Mouse (Mus musculus) adrenal gland, adult 2 months (tissue): Measurements from ENCODE around the gene Mas1. TPM values are rescaled to one million over a fixed set of nuclear protein-coding genes. Genes with fewer than 3 reads are reported as not detected.
A peak's percentile ranks its signal among the peaks of the same experiment; 100 is the strongest.

ENCODE experiments used
- DNase-seq: peaks from one replicate; pipeline ENCODE4 v3.0.0; 2021
- polyA plus RNA-seq: library from polyadenylated mRNA; depleted of rRNA; stranded (reverse); fragments of >200 nt; gene quantifications from 2 replicates; pipeline ENCODE4 v1.2.3, GENCODE M21; 2012
- total RNA-seq, 2 experiments: library from RNA; stranded (reverse); gene quantifications; 2 replicates each; pipeline ENCODE4 v1.2.3; 2021

The Mas1 gene
- total and polyA plus RNA-seq, 3 experiments = not detected

DNA sequence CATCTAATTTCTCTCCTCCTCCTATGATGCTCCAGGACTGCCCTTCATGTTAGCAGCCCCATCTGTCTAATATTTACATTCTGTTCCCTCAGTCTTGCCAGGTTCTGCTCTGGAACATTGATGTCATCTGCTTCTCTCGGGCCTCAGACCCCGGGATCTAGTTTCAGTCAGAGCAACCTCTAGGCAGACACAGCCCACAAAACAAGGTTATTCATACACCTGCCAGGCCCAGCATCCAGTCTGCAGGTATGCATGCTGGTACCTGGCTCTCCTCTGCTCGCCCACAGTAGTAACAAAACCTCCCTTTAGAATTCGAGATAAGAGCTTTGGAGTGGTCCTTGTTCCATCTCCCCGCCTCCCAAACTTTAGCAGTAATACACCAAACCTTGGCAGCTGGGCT lies 37.6 kb downstream of the Mas1 start:
- no peak for DNase-seq

DNA sequence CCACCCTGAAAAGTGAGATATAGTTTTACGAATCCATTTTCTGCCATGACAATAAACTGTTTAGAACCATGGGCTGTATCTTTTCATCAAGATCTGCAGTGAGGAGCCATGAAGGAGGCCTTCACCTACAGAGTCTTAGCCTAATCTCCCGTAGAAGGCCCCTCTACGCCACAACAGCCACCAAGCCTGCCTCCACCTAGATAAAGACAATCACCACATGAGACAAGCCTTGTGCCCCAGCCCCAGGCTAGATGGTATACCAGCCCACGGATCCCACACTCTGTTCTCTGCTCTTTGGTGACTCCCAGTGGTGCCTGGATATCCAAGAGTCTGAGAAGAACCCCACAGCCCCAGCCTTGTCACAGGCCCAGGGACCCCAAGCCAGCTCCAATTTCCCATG lies 52.1 kb downstream of the Mas1 start:
- no peak for DNase-seq

DNA sequence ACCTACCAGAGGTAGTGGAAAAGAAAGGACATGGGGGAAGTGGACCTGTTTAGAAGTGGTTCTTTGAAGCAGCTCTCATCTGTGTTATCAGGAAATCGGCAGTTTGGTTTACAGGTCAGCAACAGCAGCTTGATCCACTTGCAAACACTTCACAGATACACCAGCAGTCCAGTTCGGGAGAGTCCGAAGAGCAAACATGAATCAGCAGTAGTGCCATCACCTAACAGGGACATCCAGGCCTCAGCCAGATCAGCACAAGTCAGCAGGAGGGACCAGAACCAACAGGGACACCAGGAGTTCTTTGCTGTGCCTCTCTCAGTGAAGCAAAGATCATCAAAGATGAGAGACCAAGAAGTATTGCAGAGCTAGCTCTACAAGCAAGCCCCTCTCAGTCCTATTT lies 53.4 kb downstream of the Mas1 start:
- no peak for DNase-seq

DNA sequence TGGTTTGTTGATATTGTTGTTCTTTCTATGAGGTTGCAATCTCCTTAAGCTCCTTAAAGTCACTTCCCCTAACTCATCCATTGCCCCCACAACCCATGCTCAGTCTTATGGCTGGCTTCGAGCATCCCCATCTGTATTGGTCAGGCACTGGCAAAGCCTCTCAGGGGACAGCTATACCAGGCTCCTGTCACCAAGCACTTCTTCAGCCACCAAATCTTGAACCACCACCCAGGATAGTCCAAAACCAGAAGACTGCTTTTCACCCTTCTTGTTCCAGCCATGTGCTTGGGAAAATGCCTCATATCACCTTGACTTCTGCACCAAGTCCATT lies 57.0 kb downstream of the Mas1 start:
- DNase-seq = no peak

DNA sequence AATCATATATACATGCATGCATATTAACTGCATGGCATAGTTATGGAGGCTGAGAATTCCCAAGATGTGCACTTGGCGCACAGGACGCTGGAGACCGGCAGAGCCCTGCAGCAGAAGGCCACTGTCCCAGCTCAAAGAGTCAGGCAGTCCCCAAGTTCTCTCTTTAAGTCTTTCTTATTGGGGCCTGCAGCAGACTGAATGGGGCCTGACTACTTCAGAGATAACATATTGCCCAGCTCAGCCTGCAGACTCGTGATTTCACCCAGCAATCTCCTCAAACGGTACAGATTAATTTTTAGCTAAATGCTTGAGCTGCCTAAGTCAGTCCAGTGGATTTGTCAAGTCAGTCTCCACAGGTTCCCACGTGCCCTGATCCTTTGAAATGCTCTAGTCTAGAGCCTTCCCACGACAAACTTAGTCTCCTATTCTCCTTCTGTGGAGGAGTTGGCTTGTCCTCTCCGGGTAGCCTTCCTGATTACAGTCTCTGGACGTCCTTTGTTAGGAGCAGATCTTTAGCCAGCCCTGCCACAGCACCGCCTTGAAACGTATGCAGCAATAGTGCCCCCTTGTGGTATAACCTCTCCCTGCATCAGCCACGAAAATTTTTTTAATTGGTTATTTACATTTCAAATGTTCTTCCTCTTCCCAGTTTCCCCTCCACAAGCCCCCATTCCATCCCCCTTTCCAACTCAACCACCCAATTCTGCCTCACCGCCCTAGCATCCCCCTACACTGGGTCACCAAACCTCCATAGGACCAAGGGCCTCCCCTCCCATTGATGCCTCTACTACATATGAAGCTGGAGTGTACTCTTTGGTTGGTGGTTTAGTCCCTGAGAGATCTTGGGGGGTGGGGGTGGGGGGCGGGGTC lies 57.6 kb downstream of the Mas1 start:
- DNase-seq = peak; percentile 77

DNA sequence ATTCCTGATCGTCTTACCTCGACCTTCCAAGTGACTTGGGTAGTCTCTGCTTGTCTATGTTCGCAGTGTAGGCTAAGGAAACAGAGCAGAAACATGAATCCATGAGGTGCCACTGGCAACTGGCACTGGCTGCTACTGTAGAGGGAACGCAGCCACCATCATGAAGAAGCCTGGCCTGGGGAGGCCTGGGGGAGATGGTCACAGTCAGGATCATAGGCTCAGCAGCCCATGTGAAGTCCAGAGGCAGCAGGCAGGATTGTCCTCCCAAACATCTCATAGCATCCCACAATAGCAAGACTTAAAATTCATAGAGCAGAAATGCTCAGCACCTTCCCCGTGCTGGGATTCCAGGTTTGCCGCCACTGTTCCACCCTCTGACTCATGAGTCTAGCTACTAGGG lies 59.1 kb downstream of the Mas1 start:
- DNase-seq = no peak

DNA sequence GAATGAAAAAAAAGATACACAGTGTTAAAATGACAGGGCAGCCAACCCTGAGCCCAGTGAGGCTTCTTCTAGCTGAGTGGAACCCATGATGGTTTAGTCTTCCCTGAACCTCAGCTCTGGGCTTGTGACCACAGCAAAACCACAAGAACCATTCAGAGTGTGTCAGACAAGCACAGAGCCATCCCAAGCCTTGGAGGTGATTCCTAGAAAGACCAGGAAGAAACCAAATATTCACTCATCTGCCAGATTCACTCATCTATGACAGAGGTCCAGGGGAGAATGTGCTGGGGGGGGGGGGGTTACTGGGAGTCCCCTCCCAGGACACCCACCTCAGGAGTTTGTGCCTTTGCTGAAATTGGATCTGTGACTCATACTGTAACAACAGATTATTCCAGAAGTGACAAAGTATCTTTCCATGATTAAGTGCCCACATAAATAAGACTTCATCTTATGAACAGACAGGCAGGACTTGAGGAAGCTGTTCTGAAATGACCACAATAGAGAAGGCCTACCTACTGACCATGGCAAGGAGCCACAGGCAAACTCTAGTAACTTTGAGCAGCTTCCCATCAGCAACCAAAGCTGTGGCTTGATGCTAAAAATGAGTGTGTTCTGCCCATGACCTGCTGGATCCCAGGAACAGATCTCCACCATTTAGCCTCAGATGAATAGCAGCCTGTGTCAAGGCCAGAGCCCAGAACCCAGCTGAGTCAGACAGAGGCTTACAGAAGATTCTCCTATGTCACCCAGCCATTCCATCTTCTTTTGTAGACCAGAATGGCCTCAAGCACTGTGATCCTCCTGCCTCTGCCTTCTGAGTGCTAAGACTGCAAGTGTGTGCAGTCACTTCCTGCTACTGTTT lies 63.1 kb downstream of the Mas1 start:
- peak; percentile 71 for DNase-seq

DNA sequence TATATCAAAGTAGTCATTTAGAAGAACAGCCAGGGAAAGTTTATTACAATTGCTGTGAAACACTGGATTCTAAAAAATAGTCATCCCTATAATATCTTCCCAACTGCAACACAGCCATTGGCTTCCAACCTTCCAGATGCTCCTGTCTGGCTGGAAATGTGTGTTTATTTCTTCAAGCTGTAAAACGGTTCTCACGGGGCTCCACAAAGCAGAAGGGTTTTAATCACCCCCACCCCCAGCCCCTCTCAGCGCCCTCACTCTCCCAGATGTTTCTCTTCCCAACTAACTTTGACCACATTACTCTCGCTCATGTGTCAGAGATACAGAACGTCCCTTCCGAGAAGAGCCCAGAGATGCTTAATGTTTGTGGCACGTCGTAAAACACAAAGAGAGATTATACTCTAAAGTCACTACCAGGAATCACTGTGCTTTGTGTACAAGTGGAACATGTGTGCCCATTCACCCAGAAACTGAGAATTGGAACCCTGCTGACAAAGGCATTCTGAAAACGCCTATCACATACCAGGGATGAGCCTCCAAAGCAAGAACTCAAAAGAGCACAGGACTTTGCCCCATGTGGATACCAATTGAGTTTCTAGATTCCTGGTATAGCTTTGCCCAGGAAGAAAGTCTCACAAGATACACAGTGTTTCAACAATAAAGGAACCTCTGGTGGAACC lies 65.9 kb downstream of the Mas1 start:
- DNase-seq = no peak

DNA sequence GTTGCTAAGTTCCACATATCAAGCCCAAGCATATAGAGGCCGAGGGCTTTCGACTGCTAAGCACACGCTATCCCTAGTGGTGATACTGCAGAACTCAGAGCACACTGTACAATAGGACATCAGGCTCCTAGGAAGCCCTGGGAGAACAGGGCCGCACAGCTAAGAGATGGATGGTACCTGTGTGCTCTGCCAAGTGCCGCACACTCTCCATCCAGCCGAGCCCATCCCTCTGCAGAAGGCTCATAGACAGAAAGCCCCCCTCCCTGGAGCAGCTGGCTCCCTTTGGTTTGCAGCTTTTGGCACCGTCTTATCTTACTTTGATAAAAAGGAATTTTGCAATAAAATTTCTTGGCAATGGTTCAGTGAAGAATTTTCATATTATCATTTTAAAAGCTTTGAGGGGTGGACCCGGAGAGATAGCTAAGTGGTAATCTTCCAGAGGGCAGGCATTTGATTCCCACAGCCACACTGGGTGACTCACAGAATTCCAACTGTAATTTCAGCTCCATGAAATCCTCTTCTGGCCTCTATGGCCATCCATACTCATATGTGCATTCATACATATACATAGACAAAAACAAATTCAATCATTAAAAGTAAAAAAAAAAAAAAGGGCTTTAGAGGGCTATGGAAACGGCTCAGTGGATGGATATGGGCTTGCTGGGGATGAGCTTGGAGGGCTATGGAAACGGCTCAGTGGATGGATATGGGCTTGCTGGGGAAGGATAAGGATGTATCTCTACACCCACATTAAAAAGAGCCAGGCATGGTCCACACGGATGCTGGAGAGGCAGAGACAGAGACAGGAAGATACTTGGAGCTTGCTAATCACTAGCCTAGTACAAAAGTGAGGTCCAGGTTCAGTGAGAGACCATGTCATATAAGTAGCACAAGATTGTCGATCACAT lies 68.3 kb downstream of the Mas1 start:
- peak; percentile 51 for DNase-seq

DNA sequence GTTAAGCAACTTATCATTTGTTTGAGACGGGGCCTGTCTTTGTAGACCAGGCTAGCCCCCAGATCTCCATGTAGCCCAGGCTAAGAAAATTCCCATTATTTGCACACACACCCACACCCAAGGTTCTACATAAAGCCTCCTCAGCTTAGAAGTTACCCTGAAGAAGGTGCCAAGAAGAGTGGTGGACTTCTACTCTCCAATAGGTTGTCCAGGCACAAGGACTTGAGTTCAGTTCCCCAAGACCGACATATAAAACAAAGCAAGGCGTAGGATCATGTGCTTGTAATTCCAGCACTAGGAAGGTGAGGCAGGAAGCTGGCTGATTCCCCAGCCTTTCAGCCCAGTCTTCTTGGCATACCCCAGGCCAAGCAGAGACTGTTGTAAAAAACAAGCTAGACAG lies 69.4 kb downstream of the Mas1 start:
- no peak for DNase-seq

DNA sequence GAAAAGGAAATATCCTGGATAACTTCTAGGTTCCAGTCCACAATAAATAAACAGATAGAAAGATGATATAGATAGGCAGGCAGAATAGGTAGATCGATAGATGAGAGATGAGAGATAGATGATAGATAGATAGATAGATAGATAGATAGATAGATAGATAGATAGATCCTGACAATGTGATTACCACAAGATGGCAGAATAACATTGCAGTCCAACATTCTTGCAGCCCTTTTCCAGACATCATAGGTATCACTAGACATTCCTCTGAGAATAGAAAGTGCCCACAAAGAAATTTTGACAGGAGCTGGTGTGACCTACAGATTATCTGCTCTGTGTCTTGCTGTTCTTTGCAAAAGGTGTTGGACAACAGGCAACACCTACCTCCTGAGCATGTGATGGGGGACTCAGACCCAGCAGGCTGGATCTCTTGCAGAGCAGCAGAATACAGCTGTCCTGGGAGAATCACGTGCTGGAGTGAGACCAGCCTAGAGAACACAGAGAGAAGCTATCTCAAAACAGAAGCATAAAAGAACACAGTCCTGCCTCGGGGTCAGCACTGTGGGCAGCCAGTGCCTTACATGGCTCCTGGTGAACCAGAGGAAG lies 70.4 kb downstream of the Mas1 start:
- no peak for DNase-seq

DNA sequence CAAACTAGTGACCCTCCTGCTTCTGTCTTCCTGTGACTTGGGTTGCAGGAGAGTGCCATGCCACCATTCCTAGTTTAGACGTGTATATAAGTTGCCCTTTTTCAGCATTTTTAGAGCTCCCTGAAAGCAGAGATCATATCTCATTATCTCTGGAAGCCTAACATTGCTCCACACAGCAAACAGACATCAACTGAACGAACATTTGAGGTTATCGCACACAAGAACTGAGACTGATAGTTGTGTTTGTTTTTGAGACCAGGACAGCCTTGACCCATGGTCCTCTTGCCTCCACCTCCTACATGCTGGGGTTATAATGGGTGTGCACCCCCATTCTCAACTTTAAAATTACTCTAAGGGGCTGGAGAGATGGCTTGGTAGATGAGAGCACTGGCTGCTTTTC lies 71.3 kb downstream of the Mas1 start:
- DNase-seq = no peak

DNA sequence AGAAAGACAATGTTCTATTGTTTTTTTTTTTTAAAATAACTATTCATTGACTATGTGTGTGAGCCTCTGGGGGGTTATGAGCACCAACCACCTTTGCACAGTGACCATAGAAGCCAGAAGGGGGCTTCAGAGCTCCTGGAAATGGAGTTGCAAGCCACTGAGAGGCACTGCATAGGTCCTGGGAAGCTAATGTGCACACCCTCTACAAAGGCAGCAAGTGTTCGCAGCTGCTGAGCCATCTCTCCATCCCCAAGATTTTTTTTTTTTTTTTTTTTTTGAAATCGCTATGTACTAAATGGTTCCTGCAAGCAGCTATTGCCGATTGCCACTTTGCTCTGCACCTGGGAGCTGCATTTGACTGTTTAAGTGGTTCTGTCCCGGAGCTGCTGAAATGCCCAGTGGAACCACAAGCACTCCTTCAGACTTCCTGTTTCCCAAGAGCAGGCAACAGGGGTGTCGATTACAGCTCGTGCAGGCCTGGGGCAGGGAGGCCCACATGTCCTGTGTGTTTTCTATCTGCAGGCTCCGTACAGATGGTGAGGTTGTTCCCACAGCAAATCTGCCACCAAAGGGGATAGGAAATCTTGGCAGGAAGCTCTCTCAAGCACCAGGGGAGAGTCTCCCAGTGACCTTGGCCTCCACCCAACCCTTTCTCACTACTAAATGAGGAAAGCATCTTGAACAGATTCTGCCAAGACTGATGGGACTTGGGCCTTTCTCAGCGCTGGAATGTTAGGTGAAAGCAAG lies 74.1 kb downstream of the Mas1 start:
- peak; percentile 67 for DNase-seq

DNA sequence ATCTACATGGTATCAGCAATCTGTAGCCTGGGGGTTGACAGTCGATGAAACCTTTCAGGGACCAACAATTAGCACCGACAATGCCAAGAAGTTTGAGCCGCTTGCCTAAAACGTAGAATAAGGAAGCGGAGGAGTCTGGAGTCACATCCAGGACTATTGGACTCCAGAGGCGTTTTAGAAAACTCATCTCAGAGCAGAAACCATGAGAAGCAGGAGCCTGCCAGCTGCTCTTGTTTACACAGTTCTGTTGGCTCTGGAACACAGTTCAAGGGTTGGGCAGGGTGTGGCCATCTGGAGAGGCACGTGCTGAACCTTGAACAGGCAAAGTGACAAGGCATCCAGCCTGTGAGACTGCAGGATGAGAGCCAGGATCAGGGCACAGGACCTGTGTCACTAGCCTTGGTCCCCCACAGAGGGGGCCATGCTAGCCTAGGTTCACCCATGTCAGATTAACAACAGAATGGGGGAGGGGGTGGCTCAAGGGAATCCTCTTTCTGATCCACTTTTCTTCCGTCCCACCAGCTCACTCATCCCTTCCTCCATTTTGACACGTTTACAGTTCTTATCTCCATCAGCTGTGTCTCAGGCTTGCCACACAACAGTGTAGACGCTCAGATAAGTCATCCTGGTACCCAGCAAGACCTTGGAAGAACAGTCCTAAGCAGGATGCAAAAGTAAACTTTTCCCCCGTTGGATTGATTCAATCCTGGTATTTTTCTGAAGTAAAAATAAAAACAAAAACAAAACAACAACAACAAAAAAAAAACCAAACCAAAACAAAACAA lies 75.3 kb downstream of the Mas1 start:
- peak; percentile 57 for DNase-seq

DNA sequence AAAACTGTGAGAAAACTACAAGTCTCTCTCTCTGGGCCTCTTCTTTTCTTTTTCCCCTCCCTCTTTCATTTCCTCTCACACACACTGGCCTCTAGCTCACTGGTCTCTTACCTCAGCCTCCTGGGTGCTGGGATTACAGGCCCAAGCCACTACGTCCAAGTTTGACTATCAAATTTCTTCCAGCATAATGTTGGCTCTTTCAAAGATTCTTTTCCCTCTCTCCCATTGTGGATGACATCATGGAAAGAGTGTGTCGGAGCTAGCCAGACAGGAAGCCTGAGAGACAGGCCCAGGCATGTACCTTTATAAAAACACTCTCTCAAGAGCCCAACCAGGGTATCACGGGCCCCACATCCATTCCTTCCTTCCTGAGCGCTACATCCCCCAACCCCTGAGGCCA lies 76.5 kb downstream of the Mas1 start:
- DNase-seq = peak; percentile 24

DNA sequence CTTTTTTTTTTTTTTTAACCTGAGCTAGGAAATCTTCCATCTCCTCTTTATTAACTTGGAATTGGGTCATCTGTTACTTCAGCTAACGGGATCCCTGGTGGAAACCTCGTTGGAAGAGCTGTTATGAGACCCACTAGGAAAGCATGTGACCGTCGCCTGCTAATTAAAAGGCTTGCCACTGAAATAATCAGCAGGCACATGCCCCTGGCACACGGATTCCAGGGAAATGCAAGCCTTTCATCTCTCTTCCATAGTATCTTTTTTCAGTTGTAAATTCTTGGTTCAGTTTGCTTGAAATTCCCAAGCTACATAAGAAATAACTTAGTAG lies 76.9 kb downstream of the Mas1 start:
- DNase-seq = no peak
